ENCODE assay signal across 22 mouse cellular contexts in the genomic region with DNA sequence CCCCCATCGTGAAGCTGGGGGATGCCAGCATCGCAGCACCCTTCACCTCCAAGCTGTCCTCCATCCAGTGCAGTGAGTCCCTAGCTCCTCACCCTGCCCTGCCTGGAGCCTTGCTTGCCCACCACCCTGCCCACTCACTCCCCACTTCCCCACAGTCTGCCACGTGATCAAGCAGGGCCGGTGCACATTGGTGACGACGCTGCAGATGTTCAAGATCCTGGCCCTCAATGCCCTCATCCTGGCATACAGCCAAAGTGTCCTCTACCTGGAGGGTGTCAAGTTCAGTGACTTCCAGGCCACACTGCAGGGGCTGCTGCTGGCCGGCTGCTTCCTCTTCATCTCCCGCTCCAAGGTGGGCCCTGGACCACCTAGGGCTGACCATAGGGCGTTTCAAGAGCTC. TPM values are rescaled to one million over a fixed set of nuclear protein-coding genes. Genes with fewer than 3 reads are reported as not detected.
DNase-seq lines count a peak whose midpoint lies in the region; ATAC-seq and TF ChIP-seq lines count a peak whose summit lies in the region.
"Had no signal": no experiment of that assay in that cellular context is flagged by ENCODE, and none has a peak within 500 bp of the region (broad histone marks: within the 10 kb centered on the region; RNA-seq: fewer than 3 reads in every experiment).

No protein-coding gene starts in this region.

- no peaks in the 10 kb centered on the region for H3K9me3 ChIP-seq in liver, embryonic 15.5 days (replicated peaks)
- no peaks in the 10 kb centered on the region for H3K9me3 ChIP-seq in liver, embryonic 11.5 days (ENCODE audit: control insufficient read depth, low read length)
- no peaks in the 10 kb centered on the region for H3K9me3 ChIP-seq in ES-Bruce4 (replicated peaks; ENCODE audit: control insufficient read depth, insufficient read depth, low read length, poor library complexity, severe bottlenecking)
- H3K9me3 ChIP-seq: forebrain, embryonic 10.5 days; heart, embryonic 15.5 days; midbrain, embryonic 13.5 days; neural tube, embryonic 12.5 days had no signal

- DNase-seq in liver, embryonic 11.5 days (ENCODE audit: low spot score): no peak
- peak; percentile 44 for DNase-seq in testis, postnatal 10 days (ENCODE audit: low spot score)
- DNase-seq in testis, postnatal 14 days (ENCODE audit: low spot score): no peak
- DNase-seq in neural tube, embryonic 10.5 days (ENCODE audit: extremely low spot score, low spot score): no peak
- DNase-seq: adrenal gland, postnatal 14 days; heart, postnatal 4 days; kidney, adult 2 months; right cerebral cortex, adult 18-20 months had no signal

- H3K9ac ChIP-seq in liver, embryonic 15.5 days: no peak overlapping the region
- H3K9ac ChIP-seq in liver, embryonic 11.5 days (ENCODE audit: low read depth, low read length): no peak overlapping the region
- H3K9ac ChIP-seq in ES-Bruce4 (ENCODE audit: low read depth, poor library complexity, severe bottlenecking): no peak overlapping the region
- H3K9ac ChIP-seq: heart, embryonic 15.5 days; hindbrain, embryonic 14.5 days; midbrain, embryonic 13.5 days; neural tube, embryonic 12.5 days had no signal

- TF ChIP-seq CTCF in ES-Bruce4 (IDR thresholded peaks at IDR 0.05; ENCODE audit: low read depth, low read length): no peak
- TF ChIP-seq CTCF in bone marrow, adult 2 months (IDR thresholded peaks at IDR 0.05; ENCODE audit: control insufficient read depth, insufficient read depth, low read length): no peak

- H3K27ac ChIP-seq in liver, embryonic 15.5 days (replicated peaks): 0 out of 2 replicates have a peak overlapping the region, but pooled peaks have one; percentile 6
- no peak overlapping the region for H3K27ac ChIP-seq in liver, embryonic 11.5 days (ENCODE audit: low read depth, low read length)
- peak overlapping the region; percentile 13 for H3K27ac ChIP-seq in ES-Bruce4 (ENCODE audit: insufficient read depth, low read length)
- H3K27ac ChIP-seq in bone marrow, adult 2 months (ENCODE audit: control insufficient read depth, insufficient read depth, low read depth, low read length, poor library complexity): peak overlapping the region; percentile 39
- H3K27ac ChIP-seq: forebrain, embryonic 10.5 days; heart, embryonic 15.5 days; hindbrain, embryonic 14.5 days; kidney, postnatal 0 days; left cerebral cortex, adult 2 months; midbrain, embryonic 13.5 days; neural tube, embryonic 12.5 days; stomach, postnatal 0 days had no signal

- no peak for TF ChIP-seq EP300 in ES-Bruce4 (IDR thresholded peaks at IDR 0.05; ENCODE audit: insufficient read depth, low read depth, low read length)

- peaks cover 75% of the 10 kb centered on the region for H3K36me3 ChIP-seq in liver, embryonic 15.5 days (replicated peaks)
- peaks cover 62% of the 10 kb centered on the region for H3K36me3 ChIP-seq in liver, embryonic 11.5 days (ENCODE audit: control insufficient read depth, insufficient read depth, low read length)
- H3K36me3 ChIP-seq in ES-Bruce4 (ENCODE audit: control insufficient read depth, insufficient read depth, low read length, poor library complexity, severe bottlenecking): peaks cover 74% of the 10 kb centered on the region

- H3K4me2 ChIP-seq in liver, embryonic 15.5 days: no peak overlapping the region
- H3K4me2 ChIP-seq in liver, embryonic 11.5 days: no peak overlapping the region
- H3K4me2 ChIP-seq: heart, embryonic 15.5 days; hindbrain, embryonic 14.5 days; midbrain, embryonic 13.5 days; neural tube, embryonic 12.5 days had no signal

- TF ChIP-seq POLR2A in ES-Bruce4 (IDR thresholded peaks at IDR 0.05; ENCODE audit: insufficient read depth, low read length): no peak
- TF ChIP-seq POLR2A in bone marrow, adult 2 months (IDR thresholded peaks at IDR 0.05; ENCODE audit: borderline replicate concordance, control insufficient read depth, low read depth, low read length): no peak

- WGBS in liver, embryonic 15.5 days (ENCODE audit: insufficient replicate concordance): 85% methylated on average over 9 of the region's 9 CpGs
- WGBS in liver, embryonic 11.5 days: 94% methylated on average over 9 of the region's 9 CpGs
- 88% methylated on average over 9 of the region's 9 CpGs for WGBS in bone marrow, adult 2 months

- H3K27me3 ChIP-seq in liver, embryonic 15.5 days: no peaks in the 10 kb centered on the region
- no peaks in the 10 kb centered on the region for H3K27me3 ChIP-seq in liver, embryonic 11.5 days (replicated peaks; ENCODE audit: control insufficient read depth, insufficient read depth, low read length)
- H3K27me3 ChIP-seq in ES-Bruce4 (ENCODE audit: control insufficient read depth, insufficient read depth, low read length, poor library complexity, severe bottlenecking): no peaks in the 10 kb centered on the region
- H3K27me3 ChIP-seq: heart, embryonic 15.5 days; midbrain, embryonic 13.5 days; neural tube, embryonic 12.5 days had no signal

- no peak for ATAC-seq in liver, embryonic 15.5 days (ENCODE audit: insufficient read depth)
- ATAC-seq in liver, embryonic 11.5 days (replicated peaks; ENCODE audit: low FRiP score): no peak
- ATAC-seq: forebrain, embryonic 16.5 days; inflammation-experienced regulatory T-cells, adult 6 months; lung, postnatal 0 days; midbrain, embryonic 13.5 days had no signal

- H3K4me1 ChIP-seq in liver, embryonic 15.5 days (replicated peaks): peaks cover 19% of the 10 kb centered on the region
- peaks cover 6% of the 10 kb centered on the region for H3K4me1 ChIP-seq in liver, embryonic 11.5 days (replicated peaks; ENCODE audit: control insufficient read depth, insufficient read depth, low read length)
- H3K4me1 ChIP-seq in ES-Bruce4 (ENCODE audit: control insufficient read depth, insufficient read depth, low read length): no peaks in the 10 kb centered on the region
- H3K4me1 ChIP-seq in bone marrow, adult 2 months (ENCODE audit: control insufficient read depth, insufficient read depth, low read length): peaks cover 11% of the 10 kb centered on the region

- H3K4me3 ChIP-seq in liver, embryonic 15.5 days (replicated peaks): no peak overlapping the region
- no peak overlapping the region for H3K4me3 ChIP-seq in liver, embryonic 11.5 days (ENCODE audit: low read depth, low read length)
- no peak overlapping the region for H3K4me3 ChIP-seq in ES-Bruce4 (ENCODE audit: low read depth, low read length)
- H3K4me3 ChIP-seq in bone marrow, adult 2 months (replicated peaks; ENCODE audit: control insufficient read depth, low read depth, low read length): no peak overlapping the region
- H3K4me3 ChIP-seq: forebrain, embryonic 10.5 days; heart, embryonic 15.5 days; left cerebral cortex, adult 2 months; midbrain, embryonic 13.5 days; neural tube, embryonic 12.5 days had no signal

RNA-seq across cellular contexts. Expression of gene Gmip, which starts 3.0 kb away (rescaled TPM):
- polyA plus RNA-seq in liver, embryonic 15.5 days (2015; fragmentation: Nextera tagmentation; extraction: Ambion mirVana): 5.7 and 7.5 TPM in 2 replicates
- 9.5 and 10.9 TPM in 2 replicates for polyA plus RNA-seq in liver, embryonic 11.5 days (2014; fragmentation: Nextera tagmentation; extraction: Ambion mirVana)
- 11.6 and 12.6 TPM in 2 replicates for polyA plus RNA-seq in ES-Bruce4 (2011; ENCODE audit: insufficient read depth, insufficient read length, low read depth, missing spikeins)
- polyA plus RNA-seq in bone marrow, adult 2 months (2011; ENCODE audit: insufficient read depth, insufficient read length, low replicate concordance, missing spikeins): 45.7 and 112 TPM in 2 replicates

RNA-seq across cellular contexts. Expression of gene Zfp866, which starts 14.5 kb away (rescaled TPM):
- polyA plus RNA-seq in liver, embryonic 15.5 days (2015; fragmentation: Nextera tagmentation; extraction: Ambion mirVana): 7.4 and 8.5 TPM in 2 replicates
- polyA plus RNA-seq in liver, embryonic 11.5 days (2014; fragmentation: Nextera tagmentation; extraction: Ambion mirVana): 21.3 and 21.7 TPM in 2 replicates
- 38.3 and 41.1 TPM in 2 replicates for polyA plus RNA-seq in ES-Bruce4 (2011; ENCODE audit: insufficient read depth, insufficient read length, low read depth, missing spikeins)
- 10.6 and 13.5 TPM in 2 replicates for polyA plus RNA-seq in bone marrow, adult 2 months (2011; ENCODE audit: insufficient read depth, insufficient read length, low replicate concordance, missing spikeins)

RNA-seq across cellular contexts. Expression of gene Atp13a1, which starts 14.5 kb away (rescaled TPM):
- 19.6 and 23.0 TPM in 2 replicates for polyA plus RNA-seq in liver, embryonic 15.5 days (2015; fragmentation: Nextera tagmentation; extraction: Ambion mirVana)
- polyA plus RNA-seq in liver, embryonic 11.5 days (2014; fragmentation: Nextera tagmentation; extraction: Ambion mirVana): 53.4 and 54.2 TPM in 2 replicates
- polyA plus RNA-seq in ES-Bruce4 (2011; ENCODE audit: insufficient read depth, insufficient read length, low read depth, missing spikeins): 31.1 and 32.2 TPM in 2 replicates
- polyA plus RNA-seq in bone marrow, adult 2 months (2011; ENCODE audit: insufficient read depth, insufficient read length, low replicate concordance, missing spikeins): 22.2 and 44.4 TPM in 2 replicates

RNA-seq across cellular contexts. Expression of gene Lpar2, which starts 16.7 kb away (rescaled TPM):
- 0.06 TPM in 2 replicates for polyA plus RNA-seq in liver, embryonic 15.5 days (2015; fragmentation: Nextera tagmentation; extraction: Ambion mirVana)
- polyA plus RNA-seq in liver, embryonic 11.5 days (2014; fragmentation: Nextera tagmentation; extraction: Ambion mirVana): 0.44 and 0.49 TPM in 2 replicates
- 10.1 and 10.8 TPM in 2 replicates for polyA plus RNA-seq in ES-Bruce4 (2011; ENCODE audit: insufficient read depth, insufficient read length, low read depth, missing spikeins)
- 1.3 and 3.8 TPM in 2 replicates for polyA plus RNA-seq in bone marrow, adult 2 months (2011; ENCODE audit: insufficient read depth, insufficient read length, low replicate concordance, missing spikeins)

RNA-seq across cellular contexts. Expression of gene Pbx4, which starts 26.8 kb away (rescaled TPM):
- 2.0 and 2.4 TPM in 2 replicates for polyA plus RNA-seq in liver, embryonic 15.5 days (2015; fragmentation: Nextera tagmentation; extraction: Ambion mirVana)
- 5.6 and 6.3 TPM in 2 replicates for polyA plus RNA-seq in liver, embryonic 11.5 days (2014; fragmentation: Nextera tagmentation; extraction: Ambion mirVana)
- polyA plus RNA-seq in ES-Bruce4 (2011; ENCODE audit: insufficient read depth, insufficient read length, low read depth, missing spikeins): 22.4 and 26.7 TPM in 2 replicates
- polyA plus RNA-seq in bone marrow, adult 2 months (2011; ENCODE audit: insufficient read depth, insufficient read length, low replicate concordance, missing spikeins): 5.9 and 9.7 TPM in 2 replicates
